8 mouse cellular contexts compared by ENCODE assay signal in the genomic region with DNA sequence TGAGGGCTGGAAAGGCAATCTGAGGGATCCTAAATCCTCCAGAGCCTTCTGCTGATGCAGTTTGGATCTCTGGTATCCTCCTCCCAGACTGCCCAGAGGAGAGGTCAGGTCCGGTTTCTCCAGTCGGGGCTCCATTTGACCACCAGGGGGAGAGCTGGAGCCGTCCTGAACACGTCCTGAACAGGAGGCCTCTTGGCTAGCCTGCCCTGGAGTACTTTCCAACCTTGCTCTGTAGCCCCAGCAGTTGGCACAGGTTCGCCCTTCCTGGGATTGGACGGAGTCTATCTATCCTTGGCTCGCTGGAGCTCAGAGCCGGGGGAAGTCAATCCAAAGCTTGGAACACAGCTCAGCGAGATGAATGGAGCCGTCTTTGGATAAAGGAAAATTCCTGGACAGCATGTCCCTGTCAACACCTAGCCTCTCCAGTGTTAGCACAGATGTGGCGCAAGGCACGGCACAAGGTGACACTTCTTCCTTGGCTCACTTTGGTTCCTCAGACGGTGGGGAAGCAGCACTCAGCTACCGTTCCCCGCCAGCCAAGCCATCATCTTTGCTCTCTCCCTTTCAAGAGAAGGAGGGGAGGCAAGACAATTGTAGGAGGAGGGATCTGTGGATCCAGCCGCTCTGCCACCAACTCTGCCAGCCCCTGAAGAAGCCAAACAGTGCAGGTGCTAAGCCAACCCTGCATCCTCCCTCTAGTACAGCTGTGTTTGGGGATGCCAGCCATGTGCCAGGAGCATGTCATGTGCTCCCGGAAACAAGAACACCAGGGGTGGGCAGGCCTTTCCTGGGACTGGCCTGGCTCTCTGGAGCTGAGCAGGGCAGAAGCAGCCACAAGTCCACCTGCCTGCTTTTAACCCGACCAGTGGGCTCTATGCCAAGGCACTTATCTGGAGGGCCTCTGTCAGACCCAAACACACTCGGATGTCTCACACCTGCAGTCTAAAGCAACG. TPM values are rescaled to one million over a fixed set of nuclear protein-coding genes. Genes with fewer than 3 reads are reported as not detected.
DNase-seq lines count a peak whose midpoint lies in the region; ATAC-seq and TF ChIP-seq lines count a peak whose summit lies in the region.

No protein-coding gene starts in this region.

- no peaks in the 10 kb centered on the region for H3K27me3 ChIP-seq in CH12.LX (replicated peaks)
- no peaks in the 10 kb centered on the region for H3K27me3 ChIP-seq in forebrain, embryonic 12.5 days
- H3K27me3 ChIP-seq in lung, embryonic 14.5 days (ENCODE audit: insufficient read depth, low read length): no peaks in the 10 kb centered on the region

- H3K9me3 ChIP-seq in CH12.LX (replicated peaks; ENCODE audit: low read length): no peaks in the 10 kb centered on the region
- H3K9me3 ChIP-seq in forebrain, embryonic 12.5 days: no peaks in the 10 kb centered on the region
- H3K9me3 ChIP-seq in lung, embryonic 14.5 days (ENCODE audit: low read depth, low read length): no peaks in the 10 kb centered on the region

- intact Hi-C loops in heart, postnatal 25 days (cut with DNase I): loop anchor here (2.0 to 5.0 kb wide), 3 partner anchors 89 to 370 kb away; no protein-coding TSS in a partner anchor

- no peak overlapping the region for H3K4me2 ChIP-seq in CH12.LX (ENCODE audit: insufficient read depth, low read depth, poor library complexity, severe bottlenecking)
- no peak overlapping the region for H3K4me2 ChIP-seq in forebrain, embryonic 12.5 days
- H3K4me2 ChIP-seq in lung, embryonic 14.5 days: no peak overlapping the region

- TF ChIP-seq POLR2A in CH12.LX (IDR thresholded peaks at IDR 0.05; ENCODE audit: low read depth, low read length): no peak
- no peak for TF ChIP-seq POLR2A in brain, embryonic 14.5 days (IDR thresholded peaks at IDR 0.05; ENCODE audit: borderline replicate concordance, extremely low read depth, insufficient read depth, insufficient read length, poor library complexity, severe bottlenecking)
- no peak for TF ChIP-seq POLR2A in olfactory bulb, adult 2 months (IDR thresholded peaks at IDR 0.05; ENCODE audit: insufficient read depth, low read depth, low read length)

- no peak overlapping the region for H3K27ac ChIP-seq in CH12.LX (ENCODE audit: insufficient read depth, low read depth)
- peak overlapping the region; percentile 72 for H3K27ac ChIP-seq in forebrain, embryonic 12.5 days
- peak overlapping the region; percentile 77 for H3K27ac ChIP-seq in lung, embryonic 14.5 days (ENCODE audit: low read depth)
- H3K27ac ChIP-seq in olfactory bulb, adult 2 months (ENCODE audit: insufficient read depth, low read depth, low read length): peak overlapping the region; percentile 48

- 49% methylated on average over 20 of the region's 20 CpGs for WGBS in forebrain, embryonic 12.5 days
- WGBS in large intestine, adult 2 months: 24% methylated on average over 20 of the region's 20 CpGs
- WGBS in lung, embryonic 14.5 days: 26% methylated on average over 20 of the region's 20 CpGs
- WGBS in olfactory bulb, adult 2 months: 25% methylated on average over 20 of the region's 20 CpGs

- no peak overlapping the region for H3K9ac ChIP-seq in CH12.LX (ENCODE audit: insufficient read depth, low read depth)
- peak overlapping the region; percentile 4; the same call in 1 of the 2 replicates for H3K9ac ChIP-seq in forebrain, embryonic 12.5 days
- no peak overlapping the region for H3K9ac ChIP-seq in lung, embryonic 14.5 days

- TF ChIP-seq EP300 in CH12.LX (IDR thresholded peaks at IDR 0.05; ENCODE audit: low read length): no peak

- peak; percentile 67 to 93 for TF ChIP-seq CTCF in CH12.LX (conservative IDR thresholded peaks at IDR 0.05 in 1 of 2, IDR thresholded peaks at IDR 0.05 in 1 of 2; ENCODE audit: low read depth in 2 of 2, low read length in 2 of 2)
- TF ChIP-seq CTCF in brain, embryonic 14.5 days (IDR thresholded peaks at IDR 0.05; ENCODE audit: borderline replicate concordance, extremely low read depth, insufficient read depth, insufficient read length): peak; percentile 96
- peak; percentile 95 for TF ChIP-seq CTCF in lung, embryonic 14.5 days (IDR thresholded peaks at IDR 0.05; ENCODE audit: low read depth)
- TF ChIP-seq CTCF in olfactory bulb, adult 2 months (IDR thresholded peaks at IDR 0.05; ENCODE audit: insufficient read depth, low read depth, low read length): peak; percentile 82; the same call in 1 of the 2 replicates

- peak; percentile 65 for ATAC-seq in forebrain, embryonic 12.5 days (ENCODE audit: low FRiP score)
- ATAC-seq in lung, embryonic 14.5 days (ENCODE audit: insufficient read depth): peak; percentile 75

- no peak overlapping the region for H3K4me3 ChIP-seq in CH12.LX (replicated peaks in 1 of 3; ENCODE audit: low read depth in 2 of 3, low read length in 2 of 3, poor library complexity in 1 of 3)
- H3K4me3 ChIP-seq in forebrain, embryonic 12.5 days (replicated peaks): no peak overlapping the region
- H3K4me3 ChIP-seq in lung, embryonic 14.5 days (ENCODE audit: low read depth, low read length): no peak overlapping the region
- H3K4me3 ChIP-seq in olfactory bulb, adult 2 months (ENCODE audit: insufficient read depth, low read depth, low read length): no peak overlapping the region

- H3K4me1 ChIP-seq in CH12.LX (ENCODE audit: control insufficient read depth in 1 of 2, insufficient read depth in 2 of 2): 0 out of 4 replicates have a peak, but pooled peaks cover 0 to 2% of the 10 kb centered on the region in 2 experiments
- H3K4me1 ChIP-seq in forebrain, embryonic 12.5 days: peaks cover 33% of the 10 kb centered on the region
- H3K4me1 ChIP-seq in lung, embryonic 14.5 days (ENCODE audit: insufficient read depth): peaks cover 11% of the 10 kb centered on the region; the same call in 1 of the 2 replicates
- peaks cover 26% of the 10 kb centered on the region for H3K4me1 ChIP-seq in olfactory bulb, adult 2 months (ENCODE audit: control insufficient read depth, insufficient read depth, low read length)

- in situ Hi-C loops in CH12.LX (cut with MboI; ENCODE audit: low pct_ligation_motif_present, low pct_unique_long_range_greater_than_20kb, low sequenced_read_pairs): loop anchor here (10.0 kb wide), 1 partner anchor 367 kb away; no protein-coding TSS in a partner anchor

- DNase-seq in CH12.LX (ENCODE audit: extremely low read depth): peak; percentile 74
- DNase-seq in brain, embryonic 14.5 days (ENCODE audit: low read depth): peak; percentile 88
- peak; percentile 84 for DNase-seq in heart, postnatal 25 days (ENCODE audit: low spot score)
- peak; percentile 71 for DNase-seq in large intestine, adult 2 months (ENCODE audit: low read depth, low spot score)
- peak; percentile 95 for DNase-seq in lung, embryonic 14.5 days
- DNase-seq in testis, postnatal 14 days (ENCODE audit: low spot score): peak; percentile 78

- dilution Hi-C loops in CH12.LX (cut with MboI; ENCODE audit: extremely low pct_ligation_motif_present, extremely low pct_unique_long_range_greater_than_20kb, low sequenced_read_pairs): no loop called here

- H3K36me3 ChIP-seq in CH12.LX (replicated peaks in 1 of 2; ENCODE audit: control insufficient read depth in 1 of 2, insufficient read depth in 1 of 2, low read length in 1 of 2): peaks cover 0 to 63% of the 10 kb centered on the region in 2 experiments
- no peaks in the 10 kb centered on the region; the same call in 1 of the 2 replicates for H3K36me3 ChIP-seq in forebrain, embryonic 12.5 days (replicated peaks)
- peaks cover 5% of the 10 kb centered on the region; the same call in 1 of the 2 replicates for H3K36me3 ChIP-seq in lung, embryonic 14.5 days (ENCODE audit: insufficient read depth)

- peak; percentile 88 for TF ChIP-seq RAD21 in CH12.LX (IDR thresholded peaks at IDR 0.05; ENCODE audit: low read depth, low read length)

- no peaks in the 10 kb centered on the region for H3K79me2 ChIP-seq in CH12.LX (replicated peaks; ENCODE audit: control insufficient read depth, extremely low read depth, insufficient read depth, poor library complexity, severe bottlenecking)

TF ChIP-seq in CH12.LX, 34 proteins besides CTCF, POLR2A, EP300 and RAD21 (continues in another document):
- TF ChIP-seq ELF1 (IDR thresholded peaks at IDR 0.05; ENCODE audit: low read depth, low read length): no peak
- TF ChIP-seq KAT2A (IDR thresholded peaks at IDR 0.05; ENCODE audit: insufficient replicate concordance, low read length): no peak
- peak; percentile 93 for TF ChIP-seq SMC3 (IDR thresholded peaks at IDR 0.05; ENCODE audit: low read depth, low read length)

RNA-seq across cellular contexts. Expression of gene Eno1, which starts 21.0 kb away (rescaled TPM):
- 1,210 and 1,985 TPM in 2 replicates for total RNA-seq in CH12.LX (2012; rRNA removed)
- total RNA-seq in CH12.LX (2014; rRNA removed): 903 and 1,109 TPM in 2 replicates
- polyA plus RNA-seq in CH12.LX (2012; ENCODE audit: insufficient read length, low read depth): 1,272 and 1,619 TPM in 2 replicates
- 485 and 505 TPM in 2 replicates for polyA plus RNA-seq in brain, embryonic 14.5 days (2012; rRNA removed)
- polyA plus RNA-seq in forebrain, embryonic 12.5 days (2016; fragmentation: Nextera tagmentation; extraction: Ambion mirVana): 1,282 and 1,334 TPM in 2 replicates
- 100 to 1,000 TPM; 119 to 136 TPM for total RNA-seq in heart, postnatal 25 days (2021)
- polyA plus RNA-seq in large intestine, adult 2 months (2012; rRNA removed): 341 and 516 TPM in 2 replicates
- 1,829 and 1,952 TPM in 2 replicates for polyA plus RNA-seq in lung, embryonic 14.5 days (2014; fragmentation: Nextera tagmentation; extraction: Ambion mirVana)
- polyA plus RNA-seq in olfactory bulb, adult 2 months (2012; ENCODE audit: insufficient read depth, insufficient read length, low replicate concordance, missing spikeins): 1,081 TPM in 1 of 2 replicates, not detected in the other

RNA-seq across cellular contexts. Expression of gene Rere, which starts 23.9 kb away (rescaled TPM):
- total RNA-seq in CH12.LX (2012; rRNA removed) (8.2 and 8.7 TPM in 2 replicates), CH12.LX (2014; rRNA removed) (3.1 and 3.4 TPM in 2 replicates)
- polyA plus RNA-seq in CH12.LX (2012; ENCODE audit: insufficient read length, low read depth): 28.2 and 36.5 TPM in 2 replicates
- 37.3 and 82.1 TPM in 2 replicates for polyA plus RNA-seq in brain, embryonic 14.5 days (2012; rRNA removed)
- polyA plus RNA-seq in forebrain, embryonic 12.5 days (2016; fragmentation: Nextera tagmentation; extraction: Ambion mirVana): 41.5 and 44.4 TPM in 2 replicates
- total RNA-seq in heart, postnatal 25 days (2021): 10 to 100 TPM; 37.8 to 51.5 TPM
- polyA plus RNA-seq in large intestine, adult 2 months (2012; rRNA removed): 29.4 and 33.5 TPM in 2 replicates
- 41.1 and 41.5 TPM in 2 replicates for polyA plus RNA-seq in lung, embryonic 14.5 days (2014; fragmentation: Nextera tagmentation; extraction: Ambion mirVana)
- 249 and 288 TPM in 2 replicates for polyA plus RNA-seq in olfactory bulb, adult 2 months (2012; ENCODE audit: insufficient read depth, insufficient read length, low replicate concordance, missing spikeins)

RNA-seq across cellular contexts. Expression of gene Car6, which starts 56.4 kb away (rescaled TPM):
- total RNA-seq in CH12.LX (2012; rRNA removed): not detected in 2 replicates
- not detected in 2 replicates for total RNA-seq in CH12.LX (2014; rRNA removed)
- polyA plus RNA-seq in CH12.LX (2012; ENCODE audit: insufficient read length, low read depth): not detected in 2 replicates
- not detected in 2 replicates for polyA plus RNA-seq in brain, embryonic 14.5 days (2012; rRNA removed)
- polyA plus RNA-seq in forebrain, embryonic 12.5 days (2016; fragmentation: Nextera tagmentation; extraction: Ambion mirVana): not detected in 2 replicates
- not detected for total RNA-seq in heart, postnatal 25 days (2021)
- not detected in 2 replicates for polyA plus RNA-seq in large intestine, adult 2 months (2012; rRNA removed)
- polyA plus RNA-seq in lung, embryonic 14.5 days (2014; fragmentation: Nextera tagmentation; extraction: Ambion mirVana): not detected in 2 replicates
- not detected in 2 replicates for polyA plus RNA-seq in olfactory bulb, adult 2 months (2012; ENCODE audit: insufficient read depth, insufficient read length, low replicate concordance, missing spikeins)
